Mouse (Mus musculus): Measurements from ENCODE around the gene Ccdc38.

DNA sequence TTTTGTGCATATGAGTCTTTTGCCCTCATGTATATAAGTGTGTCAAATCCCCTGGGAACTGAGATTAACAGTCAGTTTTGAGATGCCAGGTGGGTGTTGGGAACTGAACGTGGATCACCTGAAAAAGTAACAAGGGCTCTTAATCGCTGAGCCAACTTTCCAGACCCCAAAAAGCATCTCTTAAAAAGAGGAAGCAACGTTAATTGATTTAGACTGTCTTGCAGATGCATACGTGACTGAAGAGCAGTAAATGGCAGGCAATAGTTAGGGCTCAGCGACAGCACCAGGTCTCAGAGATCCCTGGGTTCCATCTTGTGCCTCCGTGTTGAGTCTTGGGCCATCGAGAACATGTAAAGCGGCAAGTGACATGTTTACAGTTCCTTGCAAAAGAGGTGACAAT is 12.2 kb downstream of the Ccdc38 start:
- TF ChIP-seq CTCF (conservative IDR thresholded peaks at IDR 0.05; ENCODE audit: insufficient read depth, insufficient read length, low read depth, low read length) (no peak), POLR2A (IDR thresholded peaks at IDR 0.05; ENCODE audit: low read depth, low read length) (no peak)
